Mouse (Mus musculus): ENCODE measurements around the gene Prss48. TPM values are rescaled to one million over a fixed set of nuclear protein-coding genes. Genes with fewer than 3 reads are reported as not detected.

The Prss48 gene
- not detected in 2 replicates for polyA plus RNA-seq (2015; fragmentation: Nextera tagmentation; extraction: Ambion mirVana)

GRCm38 (mm10) chr3:86002423-86002822, at the start of gene Prss48:
TSS of gene Prss48 (minus strand) at chr3:86002491.
- H3K4me1 ChIP-seq, result no peaks in the 10 kb centered on the region
- no peaks in the 10 kb centered on the region for H3K27me3 ChIP-seq
- H3K36me3 ChIP-seq, result no peaks in the 10 kb centered on the region
- ATAC-seq (ENCODE audit: borderline replicate concordance, extremely low read depth, low FRiP score, low TSS enrichment), result no peak
- no peaks in the 10 kb centered on the region for H3K9me3 ChIP-seq
- no peak within 1 kb of the TSS for H3K4me3 ChIP-seq
- H3K9ac ChIP-seq, result no peak within 1 kb of the TSS
- peak within 1 kb of the TSS; percentile 48 for H3K27ac ChIP-seq
- WGBS, result 72% methylated on average over 17 of the region's 17 CpGs
- no peak within 1 kb of the TSS for H3K4me2 ChIP-seq

GRCm38 (mm10) chr3:86049041-86049440, 46.8 kb upstream of the Prss48 start:
- no peak overlapping the region for H3K9ac ChIP-seq
- WGBS, result 73% methylated on average over 2 of the region's 2 CpGs

GRCm38 (mm10) chr3:86047686-86048408, 45.6 kb upstream of the Prss48 start:
- no peak overlapping the region for H3K9ac ChIP-seq
- H3K36me3 ChIP-seq, result peaks cover 16% of the 10 kb centered on the region
- H3K4me3 ChIP-seq, result no peak overlapping the region
- H3K4me1 ChIP-seq, result 0 out of 2 replicates have a peak, but pooled peaks cover 4% of the 10 kb centered on the region
- H3K27ac ChIP-seq, result no peak overlapping the region
- H3K9me3 ChIP-seq, result no peaks in the 10 kb centered on the region; the same call in 1 of the 2 replicates
- WGBS, result 89% methylated on average over 9 of the region's 9 CpGs
- no peaks in the 10 kb centered on the region for H3K27me3 ChIP-seq
- no peak overlapping the region for H3K4me2 ChIP-seq
- no peak for ATAC-seq (ENCODE audit: borderline replicate concordance, extremely low read depth, low FRiP score, low TSS enrichment)

More at GRCm38 (mm10) chr3:86049041-86049440, 46.8 kb upstream of the Prss48 start:
- no peak overlapping the region for H3K4me2 ChIP-seq
- H3K27me3 ChIP-seq, result no peaks in the 10 kb centered on the region
- H3K27ac ChIP-seq, result no peak overlapping the region
- H3K4me1 ChIP-seq, result 0 out of 2 replicates have a peak, but pooled peaks cover 4% of the 10 kb centered on the region
- H3K4me3 ChIP-seq, result no peak overlapping the region
- H3K36me3 ChIP-seq, result peaks cover 11% of the 10 kb centered on the region
- H3K9me3 ChIP-seq, result no peaks in the 10 kb centered on the region; the same call in 1 of the 2 replicates
- ATAC-seq (ENCODE audit: borderline replicate concordance, extremely low read depth, low FRiP score, low TSS enrichment), result no peak

GRCm38 (mm10) chr3:86040286-86041201, 38.3 kb upstream of the Prss48 start:
- H3K4me3 ChIP-seq, result peak overlapping the region; percentile 19; the same call in 1 of the 2 replicates
- no peaks in the 10 kb centered on the region for H3K9me3 ChIP-seq
- peak; percentile 79; the same call in 1 of the 2 replicates for ATAC-seq (ENCODE audit: borderline replicate concordance, extremely low read depth, low FRiP score, low TSS enrichment)

GRCm38 (mm10) chr3:86038648-86039047, 36.4 kb upstream of the Prss48 start:
- Histone ChIP-seq H3K4me3 (peak overlapping the region; percentile 14; the same call in 1 of the 2 replicates), H3K27ac (peak overlapping the region; percentile 92), H3K9ac (no peak overlapping the region), H3K36me3 (peaks cover 8% of the 10 kb centered on the region; the same call in 1 of the 2 replicates), H3K4me1 (peaks cover 20% of the 10 kb centered on the region), H3K27me3 (no peaks in the 10 kb centered on the region), H3K4me2 (peak overlapping the region; percentile 37), H3K9me3 (no peaks in the 10 kb centered on the region)
- WGBS, result 19% methylated on average over 3 of the region's 3 CpGs
- peak; percentile 78 for ATAC-seq (ENCODE audit: borderline replicate concordance, extremely low read depth, low FRiP score, low TSS enrichment)

More at GRCm38 (mm10) chr3:86040286-86041201, 38.3 kb upstream of the Prss48 start:
- Histone ChIP-seq H3K4me1 (peaks cover 24% of the 10 kb centered on the region), H3K27ac (peak overlapping the region; percentile 81), H3K9ac (no peak overlapping the region), H3K27me3 (no peaks in the 10 kb centered on the region), H3K4me2 (peak overlapping the region; percentile 41), H3K36me3 (peaks cover 8% of the 10 kb centered on the region; the same call in 1 of the 2 replicates)
- WGBS, result 44% methylated on average over 14 of the region's 14 CpGs

GRCm38 (mm10) chr3:86037926-86038484, 35.7 kb upstream of the Prss48 start:
- peak overlapping the region; percentile 92 for H3K27ac ChIP-seq
- no peaks in the 10 kb centered on the region for H3K27me3 ChIP-seq
- no peak overlapping the region for H3K4me3 ChIP-seq
- no peak overlapping the region for H3K9ac ChIP-seq
- peaks cover 4% of the 10 kb centered on the region; the same call in 1 of the 2 replicates for H3K36me3 ChIP-seq
- H3K9me3 ChIP-seq, result no peaks in the 10 kb centered on the region
- 51% methylated on average over 9 of the region's 9 CpGs for WGBS
- H3K4me2 ChIP-seq, result no peak overlapping the region
- peaks cover 20% of the 10 kb centered on the region for H3K4me1 ChIP-seq
- peak; percentile 28; the same call in 1 of the 2 replicates for ATAC-seq (ENCODE audit: borderline replicate concordance, extremely low read depth, low FRiP score, low TSS enrichment)

GRCm38 (mm10) chr3:86033455-86034090, 31.3 kb upstream of the Prss48 start:
- Histone ChIP-seq H3K4me1 (peaks cover 1% of the 10 kb centered on the region; the same call in 1 of the 2 replicates), H3K4me2 (no peak overlapping the region), H3K36me3 (0 out of 2 replicates have a peak, but pooled peaks cover 5% of the 10 kb centered on the region), H3K4me3 (no peak overlapping the region), H3K27ac (no peak overlapping the region), H3K9me3 (no peaks in the 10 kb centered on the region), H3K27me3 (no peaks in the 10 kb centered on the region), H3K9ac (no peak overlapping the region)
- ATAC-seq (ENCODE audit: borderline replicate concordance, extremely low read depth, low FRiP score, low TSS enrichment), result no peak
- WGBS, result 59% methylated on average over 9 of the region's 9 CpGs

GRCm38 (mm10) chr3:86030566-86030965, 28.3 kb upstream of the Prss48 start:
- no peak overlapping the region for H3K27ac ChIP-seq
- H3K4me3 ChIP-seq, result no peak overlapping the region
- H3K27me3 ChIP-seq, result no peaks in the 10 kb centered on the region
- 0 out of 2 replicates have a peak, but pooled peaks cover 5% of the 10 kb centered on the region for H3K36me3 ChIP-seq
- H3K4me2 ChIP-seq, result no peak overlapping the region
- 61% methylated on average over 4 of the region's 4 CpGs for WGBS
- no peaks in the 10 kb centered on the region for H3K4me1 ChIP-seq
- H3K9me3 ChIP-seq, result no peaks in the 10 kb centered on the region
- peak; percentile 62; the same call in 1 of the 2 replicates for ATAC-seq (ENCODE audit: borderline replicate concordance, extremely low read depth, low FRiP score, low TSS enrichment)
- no peak overlapping the region for H3K9ac ChIP-seq

GRCm38 (mm10) chr3:86028658-86029375, 26.5 kb upstream of the Prss48 start:
- 66% methylated on average over 15 of the region's 15 CpGs for WGBS

GRCm38 (mm10) chr3:86025341-86026137, 23.2 kb upstream of the Prss48 start:
- 91% methylated on average over 20 of the region's 20 CpGs for WGBS
- no peaks in the 10 kb centered on the region for H3K4me1 ChIP-seq
- no peaks in the 10 kb centered on the region for H3K9me3 ChIP-seq

More at GRCm38 (mm10) chr3:86028658-86029375, 26.5 kb upstream of the Prss48 start:
- Histone ChIP-seq H3K27ac (no peak overlapping the region), H3K9me3 (no peaks in the 10 kb centered on the region), H3K36me3 (0 out of 2 replicates have a peak, but pooled peaks cover 5% of the 10 kb centered on the region), H3K4me2 (no peak overlapping the region), H3K4me3 (no peak overlapping the region), H3K4me1 (no peaks in the 10 kb centered on the region), H3K27me3 (no peaks in the 10 kb centered on the region), H3K9ac (no peak overlapping the region)
- no peak for ATAC-seq (ENCODE audit: borderline replicate concordance, extremely low read depth, low FRiP score, low TSS enrichment)

More at GRCm38 (mm10) chr3:86025341-86026137, 23.2 kb upstream of the Prss48 start:
- ATAC-seq (ENCODE audit: borderline replicate concordance, extremely low read depth, low FRiP score, low TSS enrichment), result no peak
- H3K27ac ChIP-seq, result no peak overlapping the region
- H3K27me3 ChIP-seq, result no peaks in the 10 kb centered on the region
- H3K4me3 ChIP-seq, result no peak overlapping the region
- H3K9ac ChIP-seq, result no peak overlapping the region
- no peak overlapping the region for H3K4me2 ChIP-seq
- no peaks in the 10 kb centered on the region for H3K36me3 ChIP-seq
